Mouse (Mus musculus) hindbrain, embryonic 12.5 days (tissue): Measurements from ENCODE around the gene Il12a. TPM values are rescaled to one million over a fixed set of nuclear protein-coding genes. Genes with fewer than 3 reads are reported as not detected.
A peak's percentile ranks its signal among the peaks of the same experiment; 100 is the strongest.

ENCODE experiments used
- ATAC-seq: fragments of 200-750 bp; cut with Nextera tagmentation; 2 replicates; pipeline ENCODE4 v1.8.0; 2017; ENCODE audit warnings: moderate TSS enrichment; ENCODE audit not compliant: low FRiP score
- H3K27ac ChIP-seq: fragments of 300-500 bp; sonication (generic); 2 replicates; pipeline ENCODE4 v1.5.1; 2016; ENCODE audit warnings: mild to moderate bottlenecking
- H3K27me3 ChIP-seq: fragments of 300-500 bp; sonication (generic); 2 replicates; pipeline ENCODE4 v1.6.1; 2016; ENCODE audit warnings: mild to moderate bottlenecking
- H3K36me3 ChIP-seq: fragments of 300-500 bp; sonication (generic); 2 replicates; pipeline ENCODE4 v1.6.1; 2016; ENCODE audit warnings: mild to moderate bottlenecking
- H3K4me1 ChIP-seq: fragments of 300-500 bp; sonication (generic); 2 replicates; pipeline ENCODE4 v1.6.1; 2016
- H3K4me2 ChIP-seq: fragments of 300-500 bp; sonication (generic); replicated peaks from 2 replicates; pipeline ENCODE4 v1.6.1; 2016; ENCODE audit warnings: mild to moderate bottlenecking
- H3K4me3 ChIP-seq: fragments of 300-500 bp; sonication (generic); 2 replicates; pipeline ENCODE4 v1.5.1; 2016; ENCODE audit warnings: mild to moderate bottlenecking
- H3K9ac ChIP-seq: fragments of 300-500 bp; sonication (generic); 2 replicates; pipeline ENCODE4 v1.6.1; 2016; ENCODE audit warnings: mild to moderate bottlenecking, moderate library complexity
- H3K9me3 ChIP-seq: fragments of 300-500 bp; sonication (generic); replicated peaks from 2 replicates; pipeline ENCODE4 v1.6.1; 2016; ENCODE audit warnings: mild to moderate bottlenecking
- WGBS: fragments of 180-500 bp; shearing (Covaris S2); methylation state at CpG from one replicate; pipeline ENCODE4 v1.1.7; 2016; 5-methylcytosine and 5-hydroxymethylcytosine counted together
- polyA plus RNA-seq: library from polyadenylated mRNA; unstranded; fragments of >200 nt; fragmentation: Nextera tagmentation; extraction: Ambion mirVana; gene quantifications from 2 replicates; pipeline ENCODE4 v1.2.1, GENCODE M21; 2016

Gene Il12a
- polyA plus RNA-seq, result 0.18 TPM in 1 of 2 replicates, not detected in the other

GRCm38 (mm10) chr3:68690344-68690743 lies at the start of gene Il12a:
Il12a (plus strand) TSS chr3:68690644.
- H3K4me2 ChIP-seq, result no peak within 1 kb of the TSS
- H3K9me3 ChIP-seq, result no peaks in the 10 kb centered on the region
- H3K4me3 ChIP-seq, result no peak within 1 kb of the TSS
- no peak within 1 kb of the TSS for H3K27ac ChIP-seq
- ATAC-seq, result no peak
- WGBS, result 94% methylated on average over 4 of the region's 4 CpGs
- H3K4me1 ChIP-seq, result peaks cover 9% of the 10 kb centered on the region; the same call in 1 of the 2 replicates
- no peaks in the 10 kb centered on the region for H3K36me3 ChIP-seq
- no peaks in the 10 kb centered on the region for H3K27me3 ChIP-seq
- H3K9ac ChIP-seq, result no peak within 1 kb of the TSS

GRCm38 (mm10) chr3:68642935-68643334 lies 47.5 kb upstream of the Il12a start:
- Histone ChIP-seq H3K27ac (no peak overlapping the region), H3K4me3 (no peak overlapping the region), H3K36me3 (no peaks in the 10 kb centered on the region), H3K9ac (no peak overlapping the region), H3K27me3 (no peaks in the 10 kb centered on the region), H3K9me3 (no peaks in the 10 kb centered on the region), H3K4me1 (0 out of 2 replicates have a peak, but pooled peaks cover 2% of the 10 kb centered on the region), H3K4me2 (no peak overlapping the region)
- WGBS, result 86% methylated on average over 7 of the region's 7 CpGs
- no peak for ATAC-seq

GRCm38 (mm10) chr3:68646387-68647130 lies 43.9 kb upstream of the Il12a start:
- no peak for ATAC-seq
- Histone ChIP-seq H3K4me3 (no peak overlapping the region), H3K36me3 (no peaks in the 10 kb centered on the region), H3K4me2 (no peak overlapping the region), H3K9me3 (no peaks in the 10 kb centered on the region), H3K9ac (no peak overlapping the region), H3K4me1 (no peaks in the 10 kb centered on the region), H3K27ac (no peak overlapping the region), H3K27me3 (no peaks in the 10 kb centered on the region)
- 89% methylated on average over 6 of the region's 6 CpGs for WGBS

GRCm38 (mm10) chr3:68647282-68647681 lies 43.2 kb upstream of the Il12a start:
- no peak for ATAC-seq
- H3K9me3 ChIP-seq, result no peaks in the 10 kb centered on the region
- H3K9ac ChIP-seq, result no peak overlapping the region
- no peaks in the 10 kb centered on the region for H3K4me1 ChIP-seq
- H3K27ac ChIP-seq, result no peak overlapping the region
- H3K4me3 ChIP-seq, result no peak overlapping the region
- H3K36me3 ChIP-seq, result no peaks in the 10 kb centered on the region
- 94% methylated on average over 3 of the region's 3 CpGs for WGBS
- no peaks in the 10 kb centered on the region for H3K27me3 ChIP-seq
- no peak overlapping the region for H3K4me2 ChIP-seq

- WGBS, result 91% methylated on average over 3 of the region's 3 CpGs
- H3K9me3 ChIP-seq, result no peaks in the 10 kb centered on the region
- H3K27ac ChIP-seq, result no peak overlapping the region
Measured at GRCm38 (mm10) chr3:68650251-68650650, 40.2 kb upstream of the Il12a start.

GRCm38 (mm10) chr3:68656607-68657352 lies 33.7 kb upstream of the Il12a start:
- Histone ChIP-seq H3K9me3 (no peaks in the 10 kb centered on the region), H3K27ac (no peak overlapping the region), H3K4me2 (no peak overlapping the region), H3K27me3 (no peaks in the 10 kb centered on the region), H3K4me1 (no peaks in the 10 kb centered on the region), H3K4me3 (no peak overlapping the region), H3K36me3 (no peaks in the 10 kb centered on the region), H3K9ac (no peak overlapping the region)
- 77% methylated on average over 4 of the region's 4 CpGs for WGBS
- no peak for ATAC-seq

More at GRCm38 (mm10) chr3:68650251-68650650, 40.2 kb upstream of the Il12a start:
- no peaks in the 10 kb centered on the region for H3K4me1 ChIP-seq
- no peak for ATAC-seq
- H3K36me3 ChIP-seq, result no peaks in the 10 kb centered on the region
- H3K4me3 ChIP-seq, result no peak overlapping the region
- no peaks in the 10 kb centered on the region for H3K27me3 ChIP-seq
- no peak overlapping the region for H3K9ac ChIP-seq
- H3K4me2 ChIP-seq, result no peak overlapping the region

GRCm38 (mm10) chr3:68657589-68658245 lies 32.7 kb upstream of the Il12a start:
- Histone ChIP-seq H3K4me3 (no peak overlapping the region), H3K36me3 (no peaks in the 10 kb centered on the region), H3K4me2 (no peak overlapping the region), H3K9ac (no peak overlapping the region), H3K27me3 (no peaks in the 10 kb centered on the region), H3K9me3 (no peaks in the 10 kb centered on the region), H3K4me1 (no peaks in the 10 kb centered on the region), H3K27ac (no peak overlapping the region)
- 46% methylated on average over 9 of the region's 9 CpGs for WGBS
- no peak for ATAC-seq

- WGBS, result 94% methylated on average over 6 of the region's 6 CpGs
- Histone ChIP-seq H3K27me3 (no peaks in the 10 kb centered on the region), H3K36me3 (no peaks in the 10 kb centered on the region), H3K9me3 (no peaks in the 10 kb centered on the region), H3K27ac (no peak overlapping the region), H3K4me2 (no peak overlapping the region), H3K4me1 (peaks cover 8% of the 10 kb centered on the region; the same call in 1 of the 2 replicates), H3K4me3 (no peak overlapping the region), H3K9ac (no peak overlapping the region)
- ATAC-seq, result no peak
Measured at GRCm38 (mm10) chr3:68659996-68660395, 30.4 kb upstream of the Il12a start.

- Histone ChIP-seq H3K4me2 (no peak overlapping the region), H3K36me3 (no peaks in the 10 kb centered on the region), H3K27me3 (no peaks in the 10 kb centered on the region), H3K27ac (no peak overlapping the region), H3K9ac (no peak overlapping the region), H3K9me3 (no peaks in the 10 kb centered on the region), H3K4me3 (no peak overlapping the region), H3K4me1 (peaks cover 8% of the 10 kb centered on the region; the same call in 1 of the 2 replicates)
- 72% methylated on average over 4 of the region's 4 CpGs for WGBS
- ATAC-seq, result no peak
Measured at GRCm38 (mm10) chr3:68660538-68660937, 29.9 kb upstream of the Il12a start.

- Histone ChIP-seq H3K9ac (no peak overlapping the region), H3K4me2 (no peak overlapping the region), H3K27me3 (no peaks in the 10 kb centered on the region), H3K4me1 (peaks cover 8% of the 10 kb centered on the region; the same call in 1 of the 2 replicates), H3K4me3 (no peak overlapping the region), H3K27ac (no peak overlapping the region), H3K36me3 (no peaks in the 10 kb centered on the region), H3K9me3 (no peaks in the 10 kb centered on the region)
- ATAC-seq, result no peak
- 92% methylated on average over 5 of the region's 5 CpGs for WGBS
Measured at GRCm38 (mm10) chr3:68662386-68662785, 28.1 kb upstream of the Il12a start.

- peak; percentile 73 for ATAC-seq
- no peaks in the 10 kb centered on the region for H3K9me3 ChIP-seq
- no peak overlapping the region for H3K27ac ChIP-seq
- no peak overlapping the region for H3K9ac ChIP-seq
- no peak overlapping the region for H3K4me2 ChIP-seq
- peaks cover 8% of the 10 kb centered on the region; the same call in 1 of the 2 replicates for H3K4me1 ChIP-seq
- H3K27me3 ChIP-seq, result no peaks in the 10 kb centered on the region
- H3K4me3 ChIP-seq, result no peak overlapping the region
- whole genome bisulfite sequencing, result 58% methylated on average over 6 of the region's 6 CpGs
- H3K36me3 ChIP-seq, result no peaks in the 10 kb centered on the region
Measured at GRCm38 (mm10) chr3:68664337-68664736, 26.1 kb upstream of the Il12a start.

- WGBS, result 94% methylated on average over 7 of the region's 7 CpGs
- Histone ChIP-seq H3K4me2 (no peak overlapping the region), H3K36me3 (no peaks in the 10 kb centered on the region), H3K9me3 (no peaks in the 10 kb centered on the region), H3K9ac (no peak overlapping the region), H3K4me3 (no peak overlapping the region), H3K4me1 (peaks cover 8% of the 10 kb centered on the region; the same call in 1 of the 2 replicates), H3K27me3 (no peaks in the 10 kb centered on the region), H3K27ac (no peak overlapping the region)
- no peak for ATAC-seq
Measured at GRCm38 (mm10) chr3:68666377-68666776, 24.1 kb upstream of the Il12a start.
